Mouse (Mus musculus) hindbrain, embryonic 16.5 days (tissue): Measurements from ENCODE around the gene Lrp6. TPM values are rescaled to one million over a fixed set of nuclear protein-coding genes. Genes with fewer than 3 reads are reported as not detected.

ENCODE experiments used
- ATAC-seq: fragments of 200-750 bp; cut with Nextera tagmentation; 2 replicates; pipeline ENCODE4 v1.8.0; 2017; ENCODE audit warnings: moderate TSS enrichment, moderate library complexity
- H3K27ac ChIP-seq: fragments of 300-500 bp; sonication (generic); 2 replicates; pipeline ENCODE4 v1.5.1; 2014; ENCODE audit warnings: low read depth, mild to moderate bottlenecking, control low read depth, low read length, moderate library complexity
- H3K27me3 ChIP-seq: fragments of 300-500 bp; sonication (generic); replicated peaks from 2 replicates; pipeline ENCODE4 v1.6.1; 2014; ENCODE audit warnings: low read length; ENCODE audit not compliant: control insufficient read depth, insufficient read depth
- H3K36me3 ChIP-seq: fragments of 300-500 bp; sonication (generic); 2 replicates; pipeline ENCODE4 v1.6.1; 2014; ENCODE audit warnings: mild to moderate bottlenecking, low read length, moderate library complexity, mixed read lengths; ENCODE audit not compliant: control insufficient read depth, insufficient read depth
- H3K4me1 ChIP-seq: fragments of 300-500 bp; sonication (generic); 2 replicates; pipeline ENCODE4 v1.6.1; 2014; ENCODE audit warnings: low read depth, low read length; ENCODE audit not compliant: control insufficient read depth, insufficient read depth
- H3K4me2 ChIP-seq: fragments of 300-500 bp; sonication (generic); 2 replicates; pipeline ENCODE4 v1.6.1; 2014; ENCODE audit warnings: mild to moderate bottlenecking, low read length, control low read depth, moderate library complexity
- H3K4me3 ChIP-seq: fragments of 300-500 bp; sonication (generic); 2 replicates; pipeline ENCODE4 v1.5.1; 2014; ENCODE audit warnings: mild to moderate bottlenecking, low read length, control low read depth, moderate library complexity
- H3K9ac ChIP-seq: fragments of 300-500 bp; sonication (generic); 2 replicates; pipeline ENCODE4 v1.6.1; 2014; ENCODE audit warnings: low read depth, mild to moderate bottlenecking, control low read depth, low read length, moderate library complexity
- H3K9me3 ChIP-seq: fragments of 300-500 bp; sonication (generic); 2 replicates; pipeline ENCODE4 v1.6.1; 2014; ENCODE audit warnings: mild to moderate bottlenecking, low read length, moderate library complexity; ENCODE audit not compliant: control insufficient read depth
- WGBS: fragments of 180-500 bp; shearing (Covaris S2); extraction: QIAGEN DNeasy Blood & Tissue Kit; methylation state at CpG from one replicate; pipeline ENCODE4 v1.1.7; 2014; 5-methylcytosine and 5-hydroxymethylcytosine counted together
- polyA plus RNA-seq: library from polyadenylated mRNA; unstranded; fragments of >200 nt; fragmentation: Nextera tagmentation; extraction: Ambion mirVana; gene quantifications from 2 replicates; pipeline ENCODE4 v1.2.1, GENCODE M21; 2015

The Lrp6 gene
- polyA plus RNA-seq, 1 experiment from 2014 or later = 12.6 TPM

GRCm38 (mm10) chr6:134582110-134582509 lies 15.3 kb upstream of the Lrp6 start:
- Histone ChIP-seq H3K27me3 (no peaks in the 10 kb centered on the region), H3K27ac (no peak overlapping the region), H3K4me1 (no peaks in the 10 kb centered on the region), H3K4me2 (no peak overlapping the region), H3K9me3 (0 out of 2 replicates have a peak, but pooled peaks cover 4% of the 10 kb centered on the region), H3K4me3 (no peak overlapping the region), H3K36me3 (no peaks in the 10 kb centered on the region), H3K9ac (no peak overlapping the region)
- 26% methylated on average over 5 of the region's 5 CpGs for WGBS
- ATAC-seq = no peak

- H3K4me2 ChIP-seq = no peak overlapping the region
- H3K9me3 ChIP-seq = 0 out of 2 replicates have a peak, but pooled peaks cover 4% of the 10 kb centered on the region
- H3K4me3 ChIP-seq = no peak overlapping the region
- ATAC-seq = no peak
- no peaks in the 10 kb centered on the region for H3K36me3 ChIP-seq
- no peak overlapping the region for H3K27ac ChIP-seq
- 91% methylated on average over 4 of the region's 4 CpGs for WGBS
- H3K4me1 ChIP-seq = no peaks in the 10 kb centered on the region
- no peaks in the 10 kb centered on the region for H3K27me3 ChIP-seq
- H3K9ac ChIP-seq = no peak overlapping the region
Observed at GRCm38 (mm10) chr6:134579506-134579905, 12.7 kb upstream of the Lrp6 start.

- Histone ChIP-seq H3K27me3 (no peaks in the 10 kb centered on the region), H3K27ac (no peak overlapping the region), H3K9me3 (0 out of 2 replicates have a peak, but pooled peaks cover 4% of the 10 kb centered on the region), H3K4me1 (no peaks in the 10 kb centered on the region), H3K4me3 (no peak overlapping the region), H3K9ac (no peak overlapping the region), H3K36me3 (no peaks in the 10 kb centered on the region), H3K4me2 (no peak overlapping the region)
- ATAC-seq = no peak
- WGBS = 64% methylated on average over 6 of the region's 6 CpGs
Observed at GRCm38 (mm10) chr6:134578039-134578438, 11.3 kb upstream of the Lrp6 start.

GRCm38 (mm10) chr6:134575288-134575741 lies 8.6 kb upstream of the Lrp6 start:
- H3K4me3 ChIP-seq = no peak overlapping the region
- WGBS = 62% methylated on average over 3 of the region's 3 CpGs
- H3K27me3 ChIP-seq = no peaks in the 10 kb centered on the region
- no peak overlapping the region for H3K27ac ChIP-seq
- H3K9ac ChIP-seq = no peak overlapping the region
- H3K9me3 ChIP-seq = 0 out of 2 replicates have a peak, but pooled peaks cover 4% of the 10 kb centered on the region
- H3K4me1 ChIP-seq = no peaks in the 10 kb centered on the region
- H3K36me3 ChIP-seq = no peaks in the 10 kb centered on the region
- no peak overlapping the region for H3K4me2 ChIP-seq
- ATAC-seq = no peak

GRCm38 (mm10) chr6:134567986-134568556 lies 1.3 kb upstream of the Lrp6 start:
- Histone ChIP-seq H3K4me2 (no peak overlapping the region), H3K9me3 (no peaks in the 10 kb centered on the region), H3K4me3 (no peak overlapping the region), H3K36me3 (no peaks in the 10 kb centered on the region), H3K4me1 (peaks cover 10% of the 10 kb centered on the region), H3K9ac (no peak overlapping the region), H3K27ac (no peak overlapping the region), H3K27me3 (no peaks in the 10 kb centered on the region)
- WGBS = 71% methylated on average over 5 of the region's 5 CpGs
- no peak for ATAC-seq

- Histone ChIP-seq H3K4me3 (peak overlapping the region; percentile 69), H3K27me3 (no peaks in the 10 kb centered on the region), H3K4me2 (peak overlapping the region; percentile 79), H3K27ac (peak overlapping the region; percentile 99), H3K36me3 (no peaks in the 10 kb centered on the region), H3K9ac (peak overlapping the region; percentile 89), H3K9me3 (no peaks in the 10 kb centered on the region), H3K4me1 (peaks cover 10% of the 10 kb centered on the region)
- 0% methylated on average over 36 of the region's 64 CpGs for WGBS
- ATAC-seq = peak; percentile 82; the same call in 1 of the 2 replicates
Observed at GRCm38 (mm10) chr6:134566248-134566817, 432 bp downstream of the Lrp6 start.

GRCm38 (mm10) chr6:134565606-134566247 lies 1.0 kb downstream of the Lrp6 start:
- 1% methylated on average over 19 of the region's 19 CpGs for WGBS
- H3K9ac ChIP-seq = peak overlapping the region; percentile 89
- H3K4me1 ChIP-seq = peaks cover 10% of the 10 kb centered on the region
- no peak overlapping the region; the same call in 1 of the 2 replicates for H3K27ac ChIP-seq
- peak overlapping the region; percentile 79 for H3K4me2 ChIP-seq
- ATAC-seq = no peak
- H3K4me3 ChIP-seq = peak overlapping the region; percentile 69
- H3K36me3 ChIP-seq = no peaks in the 10 kb centered on the region
- H3K27me3 ChIP-seq = no peaks in the 10 kb centered on the region
- H3K9me3 ChIP-seq = no peaks in the 10 kb centered on the region

GRCm38 (mm10) chr6:134564539-134564938 lies 2.2 kb downstream of the Lrp6 start:
- no peak for ATAC-seq
- peak overlapping the region; percentile 79 for H3K4me2 ChIP-seq
- 66% methylated on average over 2 of the region's 2 CpGs for WGBS
- no peak overlapping the region for H3K27ac ChIP-seq
- no peaks in the 10 kb centered on the region for H3K36me3 ChIP-seq
- H3K27me3 ChIP-seq = no peaks in the 10 kb centered on the region
- H3K9me3 ChIP-seq = no peaks in the 10 kb centered on the region
- H3K4me3 ChIP-seq = no peak overlapping the region
- H3K9ac ChIP-seq = no peak overlapping the region
- peaks cover 10% of the 10 kb centered on the region for H3K4me1 ChIP-seq

GRCm38 (mm10) chr6:134559635-134560034 lies 7.1 kb downstream of the Lrp6 start:
- Histone ChIP-seq H3K4me2 (no peak overlapping the region), H3K4me1 (peaks cover 13% of the 10 kb centered on the region), H3K27ac (no peak overlapping the region), H3K9me3 (no peaks in the 10 kb centered on the region), H3K27me3 (no peaks in the 10 kb centered on the region), H3K36me3 (no peaks in the 10 kb centered on the region), H3K9ac (no peak overlapping the region), H3K4me3 (no peak overlapping the region)
- WGBS = 81% methylated on average over 3 of the region's 3 CpGs
- ATAC-seq = no peak
